ENCODE assay signal across 9 mouse cellular contexts in genomic region chr10:80573944-80574343, GRCm38 (mm10). TPM values are rescaled to one million over a fixed set of nuclear protein-coding genes. Genes with fewer than 3 reads are reported as not detected.
A peak's percentile ranks its signal among the peaks of the same experiment; 100 is the strongest.
DNase-seq lines count a peak whose midpoint lies in the region; ATAC-seq and TF ChIP-seq lines count a peak whose summit lies in the region.
"Had no signal": no experiment of that assay in that cellular context is flagged by ENCODE, and none has a peak within 500 bp of the region (broad histone marks: within the 10 kb centered on the region; RNA-seq: fewer than 3 reads in every experiment).

No protein-coding gene starts in this region.

- 52% methylated on average over 9 of the region's 9 CpGs for WGBS in heart, embryonic 13.5 days
- 61% methylated on average over 9 of the region's 9 CpGs for WGBS in heart, adult 2 months
- 59% methylated on average over 9 of the region's 9 CpGs for WGBS in limb, embryonic 15.5 days
- WGBS in stomach, postnatal 0 days = 47% methylated on average over 9 of the region's 9 CpGs

- no peak overlapping the region for H3K27ac ChIP-seq in heart, embryonic 13.5 days (replicated peaks)
- no peak overlapping the region for H3K27ac ChIP-seq in heart, adult 2 months
- H3K27ac ChIP-seq in limb, embryonic 15.5 days = peak overlapping the region; percentile 52; the same call in 1 of the 2 replicates
- H3K27ac ChIP-seq in stomach, postnatal 0 days (replicated peaks) = 0 out of 2 replicates have a peak overlapping the region, but pooled peaks have one; percentile 18

- intact Hi-C loops in heart, adult 2 months (cut with DNase I) = no loop called here

- H3K36me3 ChIP-seq in heart, embryonic 13.5 days = peaks cover under 1% of the 10 kb centered on the region; the same call in 1 of the 2 replicates
- no peaks in the 10 kb centered on the region for H3K36me3 ChIP-seq in heart, adult 2 months (ENCODE audit: control insufficient read depth, insufficient read depth, low read length)
- H3K36me3 ChIP-seq in limb, embryonic 15.5 days = peaks cover 4% of the 10 kb centered on the region; the same call in 1 of the 2 replicates
- no peaks in the 10 kb centered on the region for H3K36me3 ChIP-seq in stomach, postnatal 0 days (ENCODE audit: control insufficient read depth, insufficient read depth, low read length)

- peaks cover 2% of the 10 kb centered on the region; the same call in 1 of the 2 replicates for H3K79me2 ChIP-seq in heart, adult 2 months (replicated peaks; ENCODE audit: control insufficient read depth, insufficient read depth, low read length)

- TF ChIP-seq CTCF in heart, adult 2 months (IDR thresholded peaks at IDR 0.05) = no peak
- TF ChIP-seq CTCF in stomach, postnatal 0 days (IDR thresholded peaks at IDR 0.05; ENCODE audit: low read depth) = no peak

- no peaks in the 10 kb centered on the region for H3K9me3 ChIP-seq in heart, embryonic 13.5 days
- no peaks in the 10 kb centered on the region for H3K9me3 ChIP-seq in limb, embryonic 15.5 days
- H3K9me3 ChIP-seq in stomach, postnatal 0 days (ENCODE audit: control insufficient read depth, low read length) = no peaks in the 10 kb centered on the region

- H3K4me1 ChIP-seq in heart, embryonic 13.5 days = peaks cover 75% of the 10 kb centered on the region
- peaks cover 4% of the 10 kb centered on the region; the same call in 1 of the 2 replicates for H3K4me1 ChIP-seq in heart, adult 2 months (ENCODE audit: control insufficient read depth, insufficient read depth, low read length)
- peaks cover 80% of the 10 kb centered on the region for H3K4me1 ChIP-seq in limb, embryonic 15.5 days
- H3K4me1 ChIP-seq in stomach, postnatal 0 days (replicated peaks; ENCODE audit: control insufficient read depth, insufficient read depth) = peaks cover 18% of the 10 kb centered on the region

- no peak for TF ChIP-seq EP300 in heart, adult 2 months (IDR thresholded peaks at IDR 0.05; ENCODE audit: insufficient read depth, low read depth, low read length)
- TF ChIP-seq EP300 in stomach, postnatal 0 days (optimal IDR thresholded peaks at IDR 0.05) = no peak

- no peak for DNase-seq in heart, adult 2 months
- peak; percentile 47 for DNase-seq in retina, postnatal 1 day
- no peak for DNase-seq in retina, embryonic 14.5 days (ENCODE audit: low spot score)
- no peak for DNase-seq in stomach, postnatal 0 days (ENCODE audit: low spot score)
- DNase-seq in adrenal gland, adult (ENCODE audit: inconsistent age in 2 of 2, low spot score in 1 of 2) = no peak

- no peak for ATAC-seq in heart, embryonic 13.5 days (ENCODE audit: extremely low read depth, insufficient number of reproducible peaks, low FRiP score, low TSS enrichment)
- ATAC-seq in limb, embryonic 15.5 days (ENCODE audit: insufficient number of reproducible peaks, low FRiP score, low TSS enrichment, low read depth) = no peak
- no peak for ATAC-seq in stomach, postnatal 0 days (ENCODE audit: low FRiP score, low TSS enrichment)
- no peak for ATAC-seq in monocyte, adult 5-6 weeks (replicated peaks; ENCODE audit: insufficient number of reproducible peaks, low FRiP score, low TSS enrichment, poor library complexity, severe bottlenecking)
- ATAC-seq: Patski had no signal

- no peak overlapping the region for H3K4me3 ChIP-seq in heart, embryonic 13.5 days
- no peak overlapping the region for H3K4me3 ChIP-seq in heart, adult 2 months
- H3K4me3 ChIP-seq in limb, embryonic 15.5 days = no peak overlapping the region
- H3K4me3 ChIP-seq in stomach, postnatal 0 days (ENCODE audit: low read depth, low read length) = no peak overlapping the region

- H3K4me2 ChIP-seq in heart, embryonic 13.5 days = peak overlapping the region; percentile 16; the same call in 1 of the 2 replicates
- no peak overlapping the region for H3K4me2 ChIP-seq in limb, embryonic 15.5 days
- H3K4me2 ChIP-seq in stomach, postnatal 0 days (replicated peaks; ENCODE audit: low read depth) = no peak overlapping the region

- no peaks in the 10 kb centered on the region for H3K27me3 ChIP-seq in heart, embryonic 13.5 days (replicated peaks)
- H3K27me3 ChIP-seq in heart, adult 2 months (ENCODE audit: control insufficient read depth, insufficient read depth, low read length) = no peaks in the 10 kb centered on the region
- no peaks in the 10 kb centered on the region for H3K27me3 ChIP-seq in limb, embryonic 15.5 days
- H3K27me3 ChIP-seq in stomach, postnatal 0 days (ENCODE audit: control insufficient read depth, insufficient read depth, low read length) = no peaks in the 10 kb centered on the region
- H3K27me3 ChIP-seq: Patski had no signal

- no peak for TF ChIP-seq POLR2A in heart, adult 2 months (IDR thresholded peaks at IDR 0.05; ENCODE audit: insufficient read depth, low read depth, low read length)

- peak overlapping the region; percentile 91 for H3K9ac ChIP-seq in heart, embryonic 13.5 days
- H3K9ac ChIP-seq in heart, adult 2 months (ENCODE audit: low read depth, low read length) = no peak overlapping the region
- H3K9ac ChIP-seq in limb, embryonic 15.5 days = no peak overlapping the region
- H3K9ac ChIP-seq in stomach, postnatal 0 days (ENCODE audit: low read length) = no peak overlapping the region

RNA-seq across cellular contexts. Expression of gene Klf16, which starts 3.2 kb away (rescaled TPM):
- polyA plus RNA-seq in heart, embryonic 13.5 days (2015; fragmentation: Nextera tagmentation; extraction: Ambion mirVana) = 5.1 and 6.2 TPM in 2 replicates
- total RNA-seq in heart, adult 2 months (2021) = 1 to 10 TPM; 4.0 to 4.4 TPM
- polyA plus RNA-seq in heart, adult 2 months (2012; rRNA removed) = 3.6 and 5.5 TPM in 2 replicates
- 7.9 and 9.9 TPM in 2 replicates for polyA plus RNA-seq in limb, embryonic 15.5 days (2015; fragmentation: Nextera tagmentation; extraction: Ambion mirVana)
- 8.3 and 8.4 TPM in 2 replicates for polyA plus RNA-seq in stomach, postnatal 0 days (2015; fragmentation: Nextera tagmentation; extraction: Ambion mirVana)
- total RNA-seq in monocyte, adult 5-6 weeks (2017) = 5.1 to 8.5 TPM (median 8.2 TPM) in 3 replicates

RNA-seq across cellular contexts. Expression of gene Rexo1, which starts 12.6 kb away (rescaled TPM):
- 15.9 and 17.7 TPM in 2 replicates for polyA plus RNA-seq in heart, embryonic 13.5 days (2015; fragmentation: Nextera tagmentation; extraction: Ambion mirVana)
- total RNA-seq in heart, adult 2 months (2021) = 10 to 100 TPM; 11.6 to 12.3 TPM
- 19.5 and 19.8 TPM in 2 replicates for polyA plus RNA-seq in heart, adult 2 months (2012; rRNA removed)
- polyA plus RNA-seq in limb, embryonic 15.5 days (2015; fragmentation: Nextera tagmentation; extraction: Ambion mirVana) = 21.9 and 22.5 TPM in 2 replicates
- 7.1 and 8.5 TPM in 2 replicates for polyA plus RNA-seq in stomach, postnatal 0 days (2015; fragmentation: Nextera tagmentation; extraction: Ambion mirVana)
- total RNA-seq in monocyte, adult 5-6 weeks (2017) = 21.1 to 32.2 TPM (median 24.1 TPM) in 3 replicates

RNA-seq across cellular contexts. Expression of gene Abhd17a, which starts 16.2 kb away (rescaled TPM):
- polyA plus RNA-seq in heart, embryonic 13.5 days (2015; fragmentation: Nextera tagmentation; extraction: Ambion mirVana) = 81.7 and 85.1 TPM in 2 replicates
- 10 to 100 TPM; 40.2 to 46.9 TPM for total RNA-seq in heart, adult 2 months (2021)
- polyA plus RNA-seq in heart, adult 2 months (2012; rRNA removed) = 67.3 and 80.0 TPM in 2 replicates
- polyA plus RNA-seq in limb, embryonic 15.5 days (2015; fragmentation: Nextera tagmentation; extraction: Ambion mirVana) = 97.0 and 104 TPM in 2 replicates
- polyA plus RNA-seq in stomach, postnatal 0 days (2015; fragmentation: Nextera tagmentation; extraction: Ambion mirVana) = 92.5 and 103 TPM in 2 replicates
- total RNA-seq in monocyte, adult 5-6 weeks (2017) = 15.2 to 20.8 TPM (median 17.0 TPM) in 3 replicates

RNA-seq across cellular contexts. Expression of gene Scamp4, which starts 28.7 kb away (rescaled TPM):
- 65.9 and 70.4 TPM in 2 replicates for polyA plus RNA-seq in heart, embryonic 13.5 days (2015; fragmentation: Nextera tagmentation; extraction: Ambion mirVana)
- 10 to 100 TPM; 20.8 to 26.9 TPM for total RNA-seq in heart, adult 2 months (2021)
- 58.9 and 60.5 TPM in 2 replicates for polyA plus RNA-seq in heart, adult 2 months (2012; rRNA removed)
- 100 and 102 TPM in 2 replicates for polyA plus RNA-seq in limb, embryonic 15.5 days (2015; fragmentation: Nextera tagmentation; extraction: Ambion mirVana)
- polyA plus RNA-seq in stomach, postnatal 0 days (2015; fragmentation: Nextera tagmentation; extraction: Ambion mirVana) = 67.8 and 77.3 TPM in 2 replicates
- 6.0 to 11.2 TPM (median 7.9 TPM) in 3 replicates for total RNA-seq in monocyte, adult 5-6 weeks (2017)

RNA-seq across cellular contexts. Expression of gene Adat3, which starts 28.7 kb away (rescaled TPM):
- polyA plus RNA-seq in heart, embryonic 13.5 days (2015; fragmentation: Nextera tagmentation; extraction: Ambion mirVana) = 4.4 and 5.6 TPM in 2 replicates
- 1 to 10 TPM in 1 of 2 experiments, under 1 TPM in 1; 0.60 to 1.1 TPM for total RNA-seq in heart, adult 2 months (2021)
- 1.0 and 2.5 TPM in 2 replicates for polyA plus RNA-seq in heart, adult 2 months (2012; rRNA removed)
- 6.4 and 8.0 TPM in 2 replicates for polyA plus RNA-seq in limb, embryonic 15.5 days (2015; fragmentation: Nextera tagmentation; extraction: Ambion mirVana)
- 4.1 and 4.3 TPM in 2 replicates for polyA plus RNA-seq in stomach, postnatal 0 days (2015; fragmentation: Nextera tagmentation; extraction: Ambion mirVana)
- total RNA-seq in monocyte, adult 5-6 weeks (2017) = 1.8 TPM in 1 of 3 replicates, not detected in the others

Comparison
In these comparisons a context has a peak if more than half of its experiments do, and no peak if none do; other contexts are left out.
1. H3K27ac ChIP-seq: peak in limb, embryonic 15.5 days (single experiment) and stomach, postnatal 0 days (single experiment); none in heart, embryonic 13.5 days (single experiment) and heart, adult 2 months (single experiment).